Mouse (Mus musculus) lung, adult 18-20 months (tissue): ENCODE measurements around the gene Ddx39b.
A peak's percentile ranks its signal among the peaks of the same experiment; 100 is the strongest.
"Not testable (repeated sequence)": the region's sequence is repeated elsewhere in the genome, so short reads cannot be mapped to it uniquely, and the experiment has no call there.

Experiments
- DNase-seq, 2 experiments: peaks; one replicate each; pipeline ENCODE4 v3.0.0; 2022; ENCODE audit warnings: mixed read lengths in 2 of 2

Ddx39b gene

DNA sequence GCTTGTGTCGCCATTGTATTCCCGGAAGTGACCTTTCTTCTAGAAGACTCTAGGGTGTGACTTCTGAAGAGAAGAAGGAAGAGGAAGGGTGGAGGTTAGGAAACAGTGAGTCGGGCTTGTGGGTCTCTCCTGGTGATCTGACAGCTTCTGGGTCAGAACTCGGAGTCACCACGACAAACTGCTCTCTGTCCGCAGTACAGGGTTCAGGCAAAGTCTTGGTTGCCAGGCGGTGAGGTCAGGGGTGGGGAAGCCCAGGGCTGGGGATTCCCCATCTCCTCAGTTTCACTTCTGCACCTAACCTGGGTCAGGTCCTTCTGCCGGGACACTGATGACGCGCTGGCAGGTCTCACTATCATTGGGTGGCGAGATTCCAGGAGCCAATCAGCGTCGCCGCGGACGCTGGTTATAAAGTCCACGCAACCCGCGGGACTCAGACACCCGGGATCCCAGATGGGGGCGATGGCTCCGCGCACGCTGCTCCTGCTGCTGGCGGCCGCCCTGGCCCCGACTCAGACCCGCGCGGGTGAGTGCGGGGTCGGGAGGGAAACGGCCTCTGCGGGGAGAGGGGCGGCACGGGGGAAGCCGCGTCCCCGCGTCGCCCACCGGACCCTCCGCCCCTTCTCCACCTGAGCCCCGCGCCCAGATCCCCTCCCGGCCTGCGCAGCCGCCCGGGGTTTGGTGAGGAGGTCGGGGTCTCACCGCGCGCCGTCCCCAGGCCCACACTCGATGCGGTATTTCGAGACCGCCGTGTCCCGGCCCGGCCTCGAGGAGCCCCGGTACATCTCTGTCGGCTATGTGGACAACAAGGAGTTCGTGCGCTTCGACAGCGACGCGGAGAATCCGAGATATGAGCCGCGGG, 21.3 kb downstream of the Ddx39b start, which contains the start of gene H2-D1:
Gene H2-D1, plus strand, starts transcription at position 67 of the 859 bp plus-strand sequence.
- peak; percentile 99 for DNase-seq

DNA sequence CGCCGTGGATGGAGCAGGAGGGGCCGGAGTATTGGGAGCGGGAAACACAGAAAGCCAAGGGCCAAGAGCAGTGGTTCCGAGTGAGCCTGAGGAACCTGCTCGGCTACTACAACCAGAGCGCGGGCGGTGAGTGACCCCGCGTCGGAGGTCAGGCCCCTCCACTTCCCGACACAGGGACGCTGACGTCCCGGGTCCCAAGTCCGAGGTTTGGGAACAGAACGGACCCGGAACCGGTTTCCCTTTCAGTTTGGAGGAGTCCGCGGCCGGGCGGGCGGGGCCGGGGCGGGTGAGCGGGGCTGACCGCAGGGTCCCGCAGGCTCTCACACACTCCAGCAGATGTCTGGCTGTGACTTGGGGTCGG, 22.0 kb downstream of the Ddx39b start:
- DNase-seq, result peak in 1 of 2 experiments; percentile 56

DNA sequence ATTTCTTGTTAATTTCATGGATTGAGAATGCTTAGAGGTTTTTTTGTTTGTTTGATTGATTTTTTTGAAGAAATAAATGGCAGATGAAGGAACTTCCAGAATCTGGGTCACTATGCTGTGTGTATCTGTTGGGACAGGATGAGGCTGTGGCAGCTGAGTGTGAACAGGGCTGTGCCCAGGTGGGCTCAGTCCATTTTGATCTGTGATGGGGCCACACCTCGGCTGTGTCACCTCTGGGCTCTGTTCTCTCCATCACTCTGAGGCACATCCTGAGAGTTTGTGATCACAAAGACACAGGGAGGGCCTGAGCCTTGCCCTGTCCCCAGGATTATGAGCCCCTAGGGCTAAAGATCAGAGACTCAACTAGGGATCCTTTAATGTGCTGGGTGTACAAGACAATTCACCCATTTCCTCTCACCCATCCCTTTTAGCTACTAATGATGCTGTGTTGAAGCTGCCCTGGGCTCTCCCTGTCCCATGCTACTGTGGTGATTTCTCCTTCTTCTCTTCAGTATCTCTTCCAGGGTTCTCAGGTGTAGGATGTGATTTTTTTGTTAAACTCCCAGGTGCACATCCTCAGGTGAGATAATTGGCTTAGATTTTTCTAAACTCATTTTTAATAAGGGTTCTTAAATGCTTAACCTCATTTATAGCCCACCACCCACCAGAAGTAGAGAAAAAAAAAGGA, 26.0 kb downstream of the Ddx39b start:
- no peak for DNase-seq

DNA sequence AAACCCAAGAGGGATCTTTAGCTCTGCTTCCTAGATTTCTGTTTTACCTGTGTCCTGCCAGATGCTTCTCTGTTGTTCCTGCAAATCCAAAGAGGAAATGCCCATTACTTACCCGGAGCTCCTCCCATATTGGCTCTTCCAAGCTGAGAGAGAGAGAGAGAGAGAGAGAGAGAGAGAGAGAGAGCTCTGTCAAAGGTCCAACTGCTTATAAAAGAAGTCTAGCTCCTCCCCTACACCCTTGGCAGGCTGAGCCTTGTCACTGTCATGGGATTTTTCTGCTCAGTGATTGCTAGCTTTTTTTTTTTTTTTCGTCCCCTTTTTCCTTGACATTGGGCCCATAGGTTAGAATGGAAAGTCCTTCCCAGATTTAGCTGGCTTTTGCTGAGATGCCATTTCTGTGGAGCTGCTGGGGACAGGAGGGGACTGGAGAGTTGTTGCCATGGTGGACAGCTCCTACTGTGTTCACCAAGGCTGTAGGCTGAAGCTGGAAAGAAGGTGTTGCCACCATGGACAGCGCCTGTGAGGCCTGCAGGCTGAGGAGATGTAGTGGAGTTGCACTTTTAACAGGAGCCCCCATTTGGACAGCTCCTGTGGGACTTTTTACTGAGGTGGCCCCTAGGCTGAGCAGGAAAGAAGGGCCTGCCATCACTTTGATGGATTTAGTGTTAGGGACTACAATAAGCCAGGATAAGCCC, 28.3 kb downstream of the Ddx39b start:
- no peak for DNase-seq

DNA sequence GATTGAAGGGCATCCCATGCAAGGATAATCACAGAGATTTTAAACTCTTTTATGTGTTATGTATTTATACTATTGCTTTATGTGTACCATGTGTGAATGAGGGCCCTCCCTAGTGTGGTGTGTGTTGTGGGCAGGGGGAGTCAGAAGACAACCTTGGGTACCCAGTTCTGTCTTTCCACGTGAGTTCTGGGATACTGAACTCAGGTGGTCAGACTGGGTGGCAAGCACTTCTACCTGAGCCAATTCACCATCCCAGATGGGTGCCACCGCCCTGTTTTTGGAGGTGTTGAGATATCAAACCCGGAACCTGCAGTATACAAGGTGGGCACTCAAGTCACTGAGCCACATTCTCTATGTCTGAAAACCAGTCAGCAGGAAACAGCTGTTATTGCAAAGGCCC, 30.7 kb downstream of the Ddx39b start:
- no peak for DNase-seq

DNA sequence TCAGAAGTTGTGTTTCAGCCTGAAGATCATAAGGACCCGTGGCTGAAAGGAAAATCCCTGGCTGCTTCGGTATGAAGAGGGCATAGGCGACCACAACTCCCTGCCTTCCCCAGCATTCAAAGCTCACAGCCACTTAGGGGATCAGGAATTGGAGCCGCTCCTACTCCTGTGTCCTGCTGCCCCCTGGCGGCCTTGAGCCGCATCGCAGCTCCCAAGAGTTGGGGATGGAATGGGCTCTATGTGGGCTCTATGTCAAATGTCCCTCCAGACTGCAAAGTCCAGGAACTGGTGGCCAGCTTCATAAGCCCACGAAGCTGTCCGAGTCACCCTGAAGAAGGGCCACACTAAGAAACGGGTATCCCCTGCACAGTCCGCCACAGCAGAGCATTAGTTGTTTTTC, 33.2 kb downstream of the Ddx39b start:
- DNase-seq, result peak; percentile 85 to 90

DNA sequence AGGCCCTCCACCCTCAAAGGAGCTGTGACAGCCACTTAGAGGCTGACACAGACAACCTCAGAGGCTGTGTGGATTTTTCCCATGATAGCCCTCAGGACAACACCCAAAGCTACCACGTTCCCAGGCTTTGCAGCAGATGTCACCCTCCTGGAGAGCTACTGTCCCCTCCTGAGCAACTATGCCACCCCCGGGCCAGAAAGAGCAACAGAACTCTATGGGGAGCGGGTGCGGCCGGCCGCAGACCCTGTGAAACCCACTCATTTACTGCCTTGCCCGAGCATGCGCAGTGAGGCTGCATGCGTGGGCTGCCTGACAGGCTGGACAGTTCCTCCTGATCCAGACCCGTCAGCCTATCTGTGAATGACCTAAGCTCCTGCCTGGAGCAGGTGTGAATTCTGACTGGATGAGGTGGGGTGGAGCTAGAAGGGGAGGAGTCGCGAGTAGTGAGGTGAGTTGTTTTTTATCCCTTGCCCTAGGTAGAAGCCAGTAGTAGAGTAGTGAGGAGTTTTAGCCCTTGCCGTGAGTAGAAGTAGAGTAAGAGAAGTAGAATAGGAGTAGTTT, 34.8 kb downstream of the Ddx39b start:
- no peak for DNase-seq

DNA sequence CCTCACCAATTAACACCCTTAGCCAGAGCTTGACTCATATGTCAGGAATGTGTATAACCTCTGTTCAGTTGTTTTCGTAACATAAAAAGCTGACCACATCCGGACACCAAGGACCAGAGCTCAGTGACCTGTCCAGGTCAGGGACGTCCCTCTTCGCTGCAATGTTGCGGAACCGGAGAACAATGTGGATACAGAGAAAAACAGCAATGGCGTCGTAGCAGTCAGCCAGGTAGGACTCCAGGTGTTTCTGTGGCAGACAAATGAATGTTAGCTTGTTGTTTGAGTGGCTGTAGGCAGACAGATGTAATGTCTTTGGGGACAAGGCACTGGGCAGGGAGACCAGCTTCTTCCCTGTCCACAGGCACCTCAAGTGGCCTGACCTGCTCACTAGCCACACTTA, 36.5 kb downstream of the Ddx39b start:
- no peak for DNase-seq

DNA sequence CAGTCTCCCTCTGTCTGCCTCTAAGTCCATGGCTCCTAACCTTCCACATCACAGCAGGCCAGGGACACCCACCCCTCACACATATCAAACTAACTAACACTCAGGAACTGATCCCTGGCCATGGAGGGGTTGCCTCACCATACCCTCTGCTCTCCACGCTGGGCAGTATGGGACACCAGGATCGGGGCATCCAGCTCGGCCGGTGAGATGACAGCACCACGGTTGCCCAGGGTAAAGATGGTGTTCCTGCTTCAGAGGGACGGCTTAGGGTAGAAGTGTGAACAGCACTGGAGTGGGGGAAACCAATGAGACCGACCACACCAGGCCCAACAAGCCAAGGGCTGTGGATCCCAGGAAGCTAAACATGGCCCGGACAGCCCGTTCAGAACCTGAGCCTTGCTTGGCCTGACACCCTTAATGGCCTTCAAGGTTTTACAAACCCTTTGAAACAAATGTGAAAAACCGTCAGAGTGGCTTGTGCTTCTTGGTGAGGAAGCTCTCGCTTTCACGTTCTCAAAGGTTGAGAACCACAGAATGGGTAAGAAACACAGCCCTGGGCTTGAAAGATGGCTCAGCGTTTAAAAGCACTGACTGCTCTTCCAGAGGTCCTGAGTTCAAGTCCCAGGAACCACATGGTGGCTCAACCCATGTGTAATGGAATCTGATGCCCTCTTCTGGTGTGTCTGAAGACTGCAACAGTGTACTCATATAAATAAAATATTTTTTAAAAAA, 37.6 kb downstream of the Ddx39b start:
- no peak for DNase-seq

DNA sequence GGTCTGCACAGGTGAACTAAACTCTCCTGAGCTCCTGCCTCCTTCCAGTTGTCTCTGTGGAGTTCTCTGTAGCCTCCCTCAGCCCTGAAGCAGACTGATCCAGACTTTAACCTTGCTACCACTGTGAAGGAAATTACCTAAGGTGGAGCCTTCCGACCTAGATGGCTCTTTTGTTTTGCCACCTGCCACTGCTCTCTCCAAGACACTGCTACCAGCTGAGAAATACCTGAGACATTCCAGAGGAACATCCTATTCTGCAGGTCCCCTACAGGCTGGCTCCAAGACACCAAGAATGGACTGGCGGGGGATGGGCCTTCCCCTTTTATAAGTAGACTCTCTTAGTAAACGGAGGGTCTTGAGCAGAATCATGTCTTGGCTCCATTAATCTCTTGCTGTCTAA, 38.7 kb downstream of the Ddx39b start:
- DNase-seq, result no peak

DNA sequence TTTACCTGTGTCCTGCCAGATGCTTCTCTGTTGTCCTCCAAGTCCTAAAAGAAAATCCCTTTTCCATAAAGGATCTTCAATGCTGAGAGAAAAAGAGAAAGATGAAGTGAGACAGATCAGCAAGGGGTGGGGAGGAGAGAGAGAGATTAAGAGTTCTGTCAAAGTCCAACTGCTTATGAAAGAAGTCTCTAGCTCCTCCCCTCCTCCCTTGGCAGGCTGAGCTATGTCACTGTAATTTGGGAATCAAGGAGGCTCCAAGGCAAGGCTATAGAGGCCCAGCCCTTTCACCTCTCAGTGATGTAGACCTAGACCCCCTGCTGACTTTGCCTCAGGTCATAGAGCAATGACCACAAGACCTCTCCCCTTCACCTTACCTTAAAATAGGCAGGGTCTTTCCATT, 43.9 kb downstream of the Ddx39b start:
- DNase-seq, result no peak

DNA sequence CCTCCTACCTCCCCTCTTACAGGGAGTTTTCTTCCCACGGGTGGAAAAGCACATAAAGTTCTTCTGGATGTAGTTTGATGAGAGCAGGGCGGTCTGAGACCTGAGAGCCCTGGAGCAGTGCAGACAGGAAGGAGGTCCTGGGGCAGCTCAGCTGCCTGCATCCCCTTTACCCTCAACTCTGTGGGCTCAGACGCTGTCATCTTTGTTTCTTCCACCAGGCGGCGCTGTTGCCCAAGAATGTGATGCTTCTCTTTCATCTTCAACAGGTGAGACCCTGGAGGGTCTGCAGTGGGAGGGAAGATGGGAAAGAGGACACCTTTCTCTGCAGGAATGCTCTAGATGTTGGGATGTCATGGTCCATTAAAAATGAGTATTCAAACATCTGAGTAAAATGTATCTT, 54.2 kb downstream of the Ddx39b start:
- DNase-seq, result peak; percentile 56 to 57

DNA sequence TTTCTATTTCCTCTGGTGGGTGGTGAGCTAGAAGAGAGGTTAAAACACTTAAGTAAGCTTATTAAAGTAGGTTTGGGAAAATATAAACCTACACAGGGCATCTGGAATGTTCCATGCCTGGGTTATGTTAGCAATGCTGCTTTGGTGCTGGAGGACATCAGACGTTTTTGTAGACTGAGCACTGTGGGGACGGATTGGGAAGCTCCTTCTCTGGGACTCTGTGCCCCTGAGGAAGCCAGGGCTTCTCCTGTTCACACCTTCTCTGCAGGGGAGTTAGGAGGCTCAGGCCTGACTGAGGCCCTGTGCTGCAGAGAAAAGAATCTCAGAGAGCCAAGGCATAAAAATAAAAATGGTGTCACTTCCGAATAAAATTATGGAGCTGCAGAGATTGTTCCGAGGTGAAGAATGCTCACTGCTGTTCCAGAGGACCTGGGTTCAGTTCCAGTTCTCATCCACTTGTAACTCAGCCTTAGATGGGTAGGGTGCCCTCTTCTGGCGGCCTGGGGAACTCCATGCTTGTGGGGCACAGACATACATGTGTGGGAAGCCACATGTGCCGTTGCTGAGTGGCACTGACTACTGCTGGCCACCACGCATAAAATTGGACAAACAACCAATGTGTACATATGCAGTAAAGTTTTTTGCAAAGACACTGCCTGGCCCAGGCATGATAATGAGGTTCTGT, 58.9 kb downstream of the Ddx39b start:
- not testable (repeated sequence) for DNase-seq

DNA sequence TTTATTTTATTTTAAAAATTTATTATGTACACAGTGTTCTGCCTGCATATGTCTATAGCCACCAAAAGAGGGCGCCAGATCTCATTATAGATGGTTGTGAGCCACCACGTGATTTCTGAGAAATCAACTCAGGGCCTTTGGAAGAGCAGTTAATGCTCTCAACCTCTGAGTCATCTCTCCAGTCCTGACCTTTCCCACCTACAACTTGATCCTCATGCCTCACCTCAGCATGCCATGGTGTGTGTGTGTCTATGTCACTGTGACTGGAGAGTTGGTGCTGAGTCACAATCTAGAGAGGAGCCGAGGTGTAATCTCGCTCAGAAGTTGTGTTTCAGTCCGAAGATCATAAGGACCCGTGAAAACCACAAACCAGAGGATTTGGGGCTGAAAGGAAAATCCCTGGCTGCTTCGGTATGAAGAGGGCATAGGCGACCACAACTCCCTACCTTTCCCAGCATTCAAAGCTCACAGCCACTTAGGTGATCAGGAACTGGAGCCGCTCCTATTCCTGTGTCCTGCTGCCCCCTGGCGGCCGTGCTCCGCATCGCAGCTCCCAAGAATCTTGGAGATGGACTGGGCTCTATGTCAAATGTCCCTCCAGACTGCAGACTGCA, 60.2 kb downstream of the Ddx39b start:
- peak; percentile 89 to 92 for DNase-seq

DNA sequence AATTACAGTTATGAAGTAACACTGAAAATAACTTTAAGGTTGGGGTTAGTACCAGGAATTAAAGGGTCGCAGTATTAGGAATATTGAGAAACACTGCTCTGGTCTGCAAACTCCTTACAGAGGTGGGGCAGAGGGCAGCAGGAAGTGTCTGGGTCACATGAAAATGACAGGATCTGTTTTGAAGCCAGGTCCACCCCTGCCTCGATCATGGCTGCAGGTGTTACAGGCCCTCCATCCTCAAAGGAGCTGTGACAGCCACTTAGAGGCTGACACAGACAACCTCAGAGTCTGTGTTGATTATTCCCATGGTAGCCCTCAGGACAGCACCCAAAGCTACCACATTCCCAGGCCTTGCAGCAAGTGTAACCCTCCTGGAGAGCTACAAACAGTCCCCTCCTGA, 61.7 kb downstream of the Ddx39b start:
- DNase-seq, result no peak
